Mouse (Mus musculus) heart, embryonic 10.5 days (tissue): Measurements from ENCODE around the gene Rab4b. TPM values are rescaled to one million over a fixed set of nuclear protein-coding genes. Genes with fewer than 3 reads are reported as not detected.
A peak's percentile ranks its signal among the peaks of the same experiment; 100 is the strongest.

ENCODE experiments used
- DNase-seq: peaks from one replicate; pipeline ENCODE4 v3.0.0-alpha.2; 2017; ENCODE audit warnings: low spot score
- H3K27ac ChIP-seq: fragments of 300-500 bp; sonication (generic); 2 replicates; pipeline ENCODE4 v1.5.1; 2016; ENCODE audit warnings: mild to moderate bottlenecking
- H3K27me3 ChIP-seq: fragments of 300-500 bp; sonication (generic); 2 replicates; pipeline ENCODE4 v1.6.1; 2016; ENCODE audit warnings: mild to moderate bottlenecking; ENCODE audit not compliant: poor library complexity, insufficient read depth, severe bottlenecking
- H3K36me3 ChIP-seq: fragments of 300-500 bp; sonication (generic); 2 replicates; pipeline ENCODE4 v1.6.1; 2016; ENCODE audit warnings: mild to moderate bottlenecking, moderate library complexity
- H3K4me1 ChIP-seq: fragments of 300-500 bp; sonication (generic); 2 replicates; pipeline ENCODE4 v1.6.1; 2016; ENCODE audit warnings: mild to moderate bottlenecking
- H3K4me3 ChIP-seq: fragments of 300-500 bp; sonication (generic); 2 replicates; pipeline ENCODE4 v1.5.1; 2016; ENCODE audit warnings: mild to moderate bottlenecking, moderate library complexity
- H3K9me3 ChIP-seq: fragments of 300-500 bp; sonication (generic); 2 replicates; pipeline ENCODE4 v1.6.1; 2016; ENCODE audit warnings: mild to moderate bottlenecking, moderate library complexity
- WGBS: fragments of 180-500 bp; shearing (Covaris S2); methylation state at CpG from one replicate; pipeline ENCODE4 v1.1.7; 2016; 5-methylcytosine and 5-hydroxymethylcytosine counted together
- polyA plus RNA-seq: library from polyadenylated mRNA; unstranded; fragments of >200 nt; fragmentation: Nextera tagmentation; extraction: Ambion mirVana; gene quantifications from 2 replicates; pipeline ENCODE4 v1.2.1, GENCODE M21; 2016

Gene Rab4b
- polyA plus RNA-seq, 1 experiment from 2014 or later, result 63.2 TPM

DNA sequence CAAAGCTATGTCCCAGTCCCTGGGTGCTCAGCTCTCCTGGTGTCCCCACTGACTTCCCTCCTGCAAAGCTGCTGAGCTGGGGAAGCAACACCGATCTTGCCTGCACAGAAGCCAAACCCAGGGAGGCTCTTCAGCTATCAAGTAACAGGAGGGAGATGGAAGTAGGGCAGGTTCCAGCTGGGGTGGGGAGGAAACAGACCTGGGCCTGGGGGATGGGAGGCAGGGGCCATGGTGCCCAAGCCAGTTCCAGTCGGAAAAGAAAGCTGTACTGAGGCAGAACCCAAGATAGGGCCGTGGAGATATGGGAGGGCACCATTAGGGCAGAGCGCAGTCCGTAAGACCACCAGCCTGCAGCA, 15.3 kb downstream of the Rab4b start:
- DNase-seq, result no peak
- Histone ChIP-seq H3K27ac (no peak overlapping the region), H3K36me3 (peaks cover 58% of the 10 kb centered on the region), H3K27me3 (no peaks in the 10 kb centered on the region), H3K4me1 (peaks cover 57% of the 10 kb centered on the region), H3K9me3 (no peaks in the 10 kb centered on the region), H3K4me3 (peak overlapping the region; percentile 27; the same call in 1 of the 2 replicates)
- 63% methylated on average over 5 of the region's 5 CpGs for WGBS

DNA sequence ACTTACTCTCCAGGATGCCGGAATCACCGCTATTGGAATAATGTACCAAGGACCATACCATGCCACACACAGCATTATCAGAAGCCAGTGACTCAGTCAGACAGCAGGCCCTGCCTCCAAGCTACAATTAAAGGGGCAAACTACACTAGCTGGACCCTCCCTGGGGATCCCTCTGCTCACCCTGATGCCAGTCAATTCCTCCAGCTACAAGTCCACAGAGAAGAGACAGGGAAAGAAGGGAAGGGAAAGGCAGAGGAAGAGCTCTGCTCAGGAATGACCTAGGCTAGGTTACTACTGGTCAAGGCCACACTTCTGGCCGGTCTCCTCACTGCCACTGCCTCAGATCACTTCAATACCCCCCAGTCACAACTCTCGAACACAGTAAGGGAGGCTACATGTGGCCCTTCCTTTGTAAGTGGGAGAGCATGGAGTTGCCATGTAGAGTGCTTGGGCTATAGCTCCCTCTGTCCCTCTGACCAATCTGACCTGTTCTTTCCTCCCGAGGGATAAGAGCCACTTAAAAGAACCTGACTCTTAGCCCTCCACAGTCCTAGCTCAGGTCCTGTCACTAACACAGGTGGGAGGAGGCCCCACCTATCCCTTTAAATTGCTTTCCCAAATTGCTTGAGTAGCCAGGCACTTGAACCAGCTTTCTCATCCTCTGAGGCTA, 15.8 kb downstream of the Rab4b start:
- no peak for DNase-seq
- no peak overlapping the region for H3K27ac ChIP-seq
- H3K36me3 ChIP-seq, result peaks cover 63% of the 10 kb centered on the region
- 81% methylated on average over 5 of the region's 5 CpGs for WGBS
- H3K4me3 ChIP-seq, result peak overlapping the region; percentile 27
- H3K4me1 ChIP-seq, result peaks cover 56% of the 10 kb centered on the region
- no peaks in the 10 kb centered on the region for H3K9me3 ChIP-seq
- no peaks in the 10 kb centered on the region for H3K27me3 ChIP-seq

- Histone ChIP-seq H3K27ac (no peak overlapping the region), H3K27me3 (no peaks in the 10 kb centered on the region), H3K4me1 (peaks cover 48% of the 10 kb centered on the region), H3K4me3 (no peak overlapping the region), H3K9me3 (no peaks in the 10 kb centered on the region), H3K36me3 (peaks cover 73% of the 10 kb centered on the region)
- 75% methylated on average over 4 of the region's 4 CpGs for WGBS
- no peak for DNase-seq
These were observed 17.0 kb downstream of the Rab4b start for GRCm38 (mm10) chr7:27161744-27162143.

DNA sequence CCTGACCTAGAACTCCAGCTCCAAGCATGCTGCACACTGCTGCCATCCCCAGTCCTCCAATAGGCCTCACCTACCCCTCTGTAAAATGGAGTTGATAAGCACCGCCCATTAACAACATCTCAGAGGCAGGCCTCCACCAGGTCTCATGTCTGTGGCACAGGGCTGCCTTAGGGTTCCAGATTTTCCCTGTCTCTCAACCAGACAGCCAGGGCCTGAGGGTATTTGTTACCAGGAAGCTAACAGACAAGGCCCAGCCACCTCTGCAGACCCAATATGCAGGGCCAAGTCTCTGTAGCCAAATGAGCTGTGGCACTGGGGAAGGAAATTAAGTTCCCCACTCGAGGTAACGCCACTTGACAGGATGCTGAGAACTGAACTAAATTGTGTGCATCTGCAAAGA, 17.8 kb downstream of the Rab4b start:
- Histone ChIP-seq H3K27me3 (no peaks in the 10 kb centered on the region), H3K36me3 (peaks cover 73% of the 10 kb centered on the region), H3K4me1 (peaks cover 48% of the 10 kb centered on the region), H3K9me3 (no peaks in the 10 kb centered on the region), H3K4me3 (no peak overlapping the region), H3K27ac (no peak overlapping the region)
- DNase-seq, result no peak
- 92% methylated on average over 3 of the region's 3 CpGs for WGBS

- peak; percentile 92 for DNase-seq
- WGBS, result 17% methylated on average over 8 of the region's 8 CpGs
- H3K27me3 ChIP-seq, result no peaks in the 10 kb centered on the region
- H3K4me1 ChIP-seq, result peaks cover 40% of the 10 kb centered on the region
- H3K27ac ChIP-seq, result no peak overlapping the region
- H3K9me3 ChIP-seq, result no peaks in the 10 kb centered on the region
- H3K36me3 ChIP-seq, result peaks cover 71% of the 10 kb centered on the region
- H3K4me3 ChIP-seq, result no peak overlapping the region
These were observed 18.8 kb downstream of the Rab4b start for GRCm38 (mm10) chr7:27159882-27160281.

GRCm38 (mm10) chr7:27159256-27159655, 19.4 kb downstream of the Rab4b start:
- H3K27ac ChIP-seq, result no peak overlapping the region
- no peaks in the 10 kb centered on the region for H3K27me3 ChIP-seq
- peaks cover 65% of the 10 kb centered on the region for H3K36me3 ChIP-seq
- H3K4me3 ChIP-seq, result no peak overlapping the region
- 97% methylated on average over 6 of the region's 6 CpGs for WGBS
- no peak for DNase-seq
- H3K9me3 ChIP-seq, result no peaks in the 10 kb centered on the region
- H3K4me1 ChIP-seq, result peaks cover 34% of the 10 kb centered on the region

DNA sequence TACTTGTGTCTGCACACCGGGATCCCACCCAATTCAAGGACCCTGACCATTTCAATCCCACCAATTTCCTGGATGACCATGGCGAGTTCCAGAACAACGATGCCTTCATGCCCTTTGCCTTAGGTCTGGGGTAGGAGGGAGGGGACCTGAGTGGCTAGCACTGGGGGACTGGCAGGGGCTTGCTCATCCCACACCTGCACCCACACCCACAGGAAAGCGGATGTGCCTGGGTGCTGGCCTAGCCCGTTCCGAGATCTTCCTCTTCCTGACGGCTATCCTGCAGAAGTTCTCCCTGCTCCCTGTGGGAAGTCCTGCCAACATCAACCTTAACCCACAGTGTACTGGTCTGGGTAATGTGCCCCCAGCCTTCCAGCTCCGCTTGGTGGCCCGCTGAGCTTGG, 20.5 kb downstream of the Rab4b start:
- WGBS, result 93% methylated on average over 9 of the region's 9 CpGs
- H3K4me3 ChIP-seq, result no peak overlapping the region
- H3K27me3 ChIP-seq, result no peaks in the 10 kb centered on the region
- no peak for DNase-seq
- no peak overlapping the region for H3K27ac ChIP-seq
- H3K36me3 ChIP-seq, result peaks cover 54% of the 10 kb centered on the region
- H3K9me3 ChIP-seq, result no peaks in the 10 kb centered on the region; the same call in 1 of the 2 replicates
- peaks cover 26% of the 10 kb centered on the region for H3K4me1 ChIP-seq

- H3K4me1 ChIP-seq, result peaks cover 12% of the 10 kb centered on the region
- 76% methylated on average over 13 of the region's 13 CpGs for WGBS
- H3K36me3 ChIP-seq, result peaks cover 36% of the 10 kb centered on the region
- H3K4me3 ChIP-seq, result no peak overlapping the region
- no peak overlapping the region for H3K27ac ChIP-seq
- no peaks in the 10 kb centered on the region; the same call in 1 of the 2 replicates for H3K9me3 ChIP-seq
- no peaks in the 10 kb centered on the region for H3K27me3 ChIP-seq
- DNase-seq, result no peak
These were observed 22.7 kb downstream of the Rab4b start for GRCm38 (mm10) chr7:27156005-27156404.

GRCm38 (mm10) chr7:27153205-27153764, 25.4 kb downstream of the Rab4b start, which contains the start of gene Cyp2t4:
Gene Cyp2t4, plus strand, starts transcription at chr7:27153714.
- Histone ChIP-seq H3K27ac (no peak within 1 kb of the TSS), H3K9me3 (no peaks in the 10 kb centered on the region; the same call in 1 of the 2 replicates), H3K36me3 (peaks cover 17% of the 10 kb centered on the region), H3K4me3 (no peak within 1 kb of the TSS), H3K27me3 (no peaks in the 10 kb centered on the region), H3K4me1 (peaks cover 4% of the 10 kb centered on the region; the same call in 1 of the 2 replicates)
- no peak for DNase-seq
- 79% methylated on average over 10 of the region's 10 CpGs for WGBS

DNA sequence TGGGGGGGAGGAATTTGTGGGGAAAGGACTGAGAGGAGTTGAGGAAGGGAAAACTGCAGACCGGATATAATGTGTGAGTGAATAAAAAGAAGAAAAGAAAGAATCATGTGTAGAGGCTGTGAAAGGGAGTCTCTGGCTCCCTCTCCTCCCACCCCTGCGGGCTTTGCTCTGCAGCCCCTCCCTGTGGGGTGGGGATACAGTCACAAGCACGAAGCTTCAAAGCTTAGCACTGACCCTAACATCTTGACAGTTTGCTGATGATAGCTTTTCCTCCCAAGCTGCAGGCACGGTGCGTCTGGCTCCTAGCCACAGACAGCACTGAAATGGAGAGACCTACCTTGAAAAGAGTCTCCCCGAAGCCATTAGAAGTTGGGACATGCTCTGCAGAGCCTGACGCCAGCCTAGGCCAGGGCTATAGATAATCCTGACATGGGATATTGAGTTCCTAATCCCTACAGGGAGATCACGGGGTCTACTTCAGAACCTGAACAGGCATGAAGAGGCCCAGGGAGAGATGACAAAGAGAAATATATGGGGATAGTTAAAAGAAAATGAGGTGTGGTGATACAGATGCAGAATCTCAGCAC, 42.2 kb downstream of the Rab4b start:
- Histone ChIP-seq H3K36me3 (no peaks in the 10 kb centered on the region), H3K4me1 (no peaks in the 10 kb centered on the region), H3K27me3 (no peaks in the 10 kb centered on the region), H3K4me3 (no peak overlapping the region), H3K27ac (no peak overlapping the region), H3K9me3 (0 out of 2 replicates have a peak, but pooled peaks cover 3% of the 10 kb centered on the region)
- no peak for DNase-seq
- WGBS, result 53% methylated on average over 8 of the region's 8 CpGs

- no peak overlapping the region for H3K4me3 ChIP-seq
These were observed 44.9 kb downstream of the Rab4b start for GRCm38 (mm10) chr7:27133757-27134156.

DNA sequence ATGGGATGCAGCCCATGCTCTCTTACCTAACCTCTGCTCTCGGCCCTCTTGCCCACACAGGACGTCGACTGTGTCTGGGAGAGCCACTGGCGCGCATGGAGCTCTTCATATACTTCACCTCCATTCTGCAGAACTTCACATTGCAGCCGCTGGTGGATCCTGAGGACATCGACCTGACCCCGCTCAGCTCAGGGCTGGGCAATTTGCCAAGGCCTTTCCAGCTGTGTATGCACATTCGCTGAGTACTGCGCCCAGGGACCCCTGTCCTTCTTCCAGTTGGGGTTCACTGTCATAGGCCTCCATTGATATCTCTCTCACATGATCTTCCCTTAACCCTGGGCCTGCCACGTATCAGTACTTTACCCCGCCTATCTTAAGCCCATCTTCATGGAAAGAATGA, 45.5 kb downstream of the Rab4b start:
- Histone ChIP-seq H3K4me1 (0 out of 2 replicates have a peak, but pooled peaks cover 6% of the 10 kb centered on the region), H3K4me3 (no peak overlapping the region), H3K9me3 (peaks cover 4% of the 10 kb centered on the region; the same call in 1 of the 2 replicates), H3K27ac (no peak overlapping the region), H3K36me3 (no peaks in the 10 kb centered on the region), H3K27me3 (no peaks in the 10 kb centered on the region)
- no peak for DNase-seq
- WGBS, result 66% methylated on average over 12 of the region's 12 CpGs

More at GRCm38 (mm10) chr7:27133757-27134156, 44.9 kb downstream of the Rab4b start:
- Histone ChIP-seq H3K36me3 (no peaks in the 10 kb centered on the region), H3K4me1 (0 out of 2 replicates have a peak, but pooled peaks cover 6% of the 10 kb centered on the region), H3K27ac (no peak overlapping the region), H3K27me3 (no peaks in the 10 kb centered on the region), H3K9me3 (peaks cover 4% of the 10 kb centered on the region; the same call in 1 of the 2 replicates)
- WGBS, result 78% methylated on average over 4 of the region's 4 CpGs
- DNase-seq, result no peak

DNA sequence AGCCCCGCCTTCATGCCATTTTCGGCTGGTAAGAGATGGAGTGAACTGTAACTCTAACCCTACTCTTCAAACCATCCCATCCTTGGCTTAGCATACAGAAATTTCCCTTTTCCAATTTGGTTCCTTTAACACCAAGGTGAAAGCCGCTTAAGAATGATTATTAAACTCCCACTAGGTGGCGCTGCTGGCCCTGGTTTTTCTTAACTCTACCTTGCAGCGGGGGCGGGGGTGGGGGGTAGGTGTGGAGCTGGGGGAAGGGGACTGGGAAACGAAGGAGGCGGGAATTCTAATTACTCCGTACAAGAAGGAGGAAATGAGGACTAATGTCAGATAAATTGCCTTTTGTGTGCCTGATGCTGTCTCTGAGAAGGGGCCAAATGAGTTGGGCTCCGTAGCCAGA, 46.1 kb downstream of the Rab4b start:
- 12% methylated on average over 10 of the region's 10 CpGs for WGBS
- Histone ChIP-seq H3K27me3 (no peaks in the 10 kb centered on the region), H3K4me1 (0 out of 2 replicates have a peak, but pooled peaks cover 6% of the 10 kb centered on the region), H3K27ac (no peak overlapping the region), H3K36me3 (no peaks in the 10 kb centered on the region), H3K4me3 (no peak overlapping the region), H3K9me3 (peaks cover 4% of the 10 kb centered on the region; the same call in 1 of the 2 replicates)
- DNase-seq, result no peak
